Mouse (Mus musculus): ENCODE data around the gene Tbx15. TPM values are rescaled to one million over a fixed set of nuclear protein-coding genes. Genes with fewer than 3 reads are reported as not detected.
A peak's percentile ranks its signal among the peaks of the same experiment; 100 is the strongest.

The Tbx15 gene
- polyA plus RNA-seq (2016; fragmentation: Nextera tagmentation; extraction: Ambion mirVana), result 0.14 TPM in 1 of 2 replicates, not detected in the other

DNA sequence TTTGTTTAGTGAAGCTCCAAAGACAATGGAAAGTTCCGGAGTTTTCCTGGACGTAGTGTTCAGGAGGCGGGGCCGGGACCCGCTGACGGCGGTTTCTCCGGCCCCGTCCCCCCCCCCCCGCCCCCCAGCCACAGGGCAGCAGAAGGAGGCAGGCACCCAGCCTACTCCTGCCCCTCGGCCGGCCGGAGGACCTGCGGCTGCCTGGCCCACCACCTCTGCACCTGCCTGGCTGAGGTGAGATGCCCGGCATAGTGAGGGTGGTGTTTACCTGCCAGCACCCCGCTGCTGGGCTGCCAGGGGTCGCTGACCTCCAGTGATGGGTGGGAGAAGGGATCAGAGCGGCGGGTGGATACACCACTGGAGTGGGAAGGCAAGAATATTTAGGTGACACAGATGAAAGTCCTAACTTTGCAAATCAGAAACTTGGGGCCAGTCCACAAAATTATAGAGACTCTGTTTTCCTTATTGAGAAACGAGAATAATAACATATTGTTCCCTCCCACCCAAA lies at the start of gene Tbx15:
Gene Tbx15, plus strand, starts transcription at position 169 of the 508 bp plus-strand sequence.
- peak within 1 kb of the TSS; percentile 5; the same call in 1 of the 2 replicates for H3K4me3 ChIP-seq
- no peak for ATAC-seq

DNA sequence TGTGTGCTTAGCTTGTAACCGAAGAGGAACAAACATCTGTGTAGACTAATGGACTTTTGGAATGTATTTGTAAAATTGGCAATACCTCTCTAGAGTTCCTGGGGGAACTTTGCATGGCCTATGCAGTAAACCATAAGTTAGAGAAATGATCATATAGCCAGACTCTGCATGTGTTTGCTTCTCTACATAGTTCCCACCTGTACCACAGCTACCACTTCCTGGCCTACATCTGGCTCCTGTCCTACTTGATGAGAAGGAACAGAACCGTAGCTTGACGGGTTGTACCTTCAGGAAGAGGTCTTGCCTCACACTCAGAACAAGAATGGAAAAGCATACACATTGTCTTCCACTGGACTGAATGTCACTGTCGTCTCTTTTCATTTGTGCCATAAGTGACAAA lies 46.6 kb upstream of the Tbx15 start:
- Histone ChIP-seq H3K27ac (no peak overlapping the region), H3K27me3 (replicated peaks) (no peaks in the 10 kb centered on the region), H3K4me1 (no peaks in the 10 kb centered on the region), H3K9me3 (replicated peaks) (no peaks in the 10 kb centered on the region), H3K36me3 (peaks cover 4% of the 10 kb centered on the region; the same call in 1 of the 2 replicates), H3K4me2 (no peak overlapping the region), H3K4me3 (no peak overlapping the region), H3K9ac (no peak overlapping the region)
- 65% methylated on average over 4 of the region's 4 CpGs for WGBS (ENCODE audit: insufficient replicate concordance)
- no peak for ATAC-seq

More for the DNA sequence above, at the start of gene Tbx15:
- WGBS (ENCODE audit: insufficient replicate concordance), result 2% methylated on average over 18 of the region's 20 CpGs
- no peaks in the 10 kb centered on the region for H3K9me3 ChIP-seq (replicated peaks)
- H3K4me1 ChIP-seq, result no peaks in the 10 kb centered on the region
- peak within 1 kb of the TSS; percentile 7; the same call in 1 of the 2 replicates for H3K4me2 ChIP-seq
- no peak within 1 kb of the TSS for H3K9ac ChIP-seq
- H3K27ac ChIP-seq, result no peak within 1 kb of the TSS
- H3K27me3 ChIP-seq (replicated peaks), result peaks cover 97% of the 10 kb centered on the region
- H3K36me3 ChIP-seq, result no peaks in the 10 kb centered on the region

DNA sequence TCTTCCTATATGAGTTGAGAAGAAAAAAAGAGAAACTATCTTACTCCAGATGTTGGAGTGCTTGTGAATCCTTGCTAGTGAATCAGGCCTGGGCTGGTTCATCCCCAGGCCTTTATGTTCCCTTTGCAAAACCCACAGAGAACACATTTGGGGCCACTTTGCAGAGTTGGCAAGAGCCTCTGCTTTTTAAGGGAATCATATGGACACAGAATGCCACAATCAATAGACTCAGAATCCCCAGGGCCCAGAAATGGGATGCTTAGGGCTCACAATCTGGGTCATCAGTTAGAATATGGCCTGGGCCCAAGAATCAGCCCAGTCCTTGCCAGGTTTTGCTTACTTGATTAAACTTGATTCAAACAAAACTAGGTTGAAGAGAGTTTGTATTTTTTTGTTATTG lies 36.9 kb upstream of the Tbx15 start:
- Histone ChIP-seq H3K4me2 (no peak overlapping the region), H3K9ac (no peak overlapping the region), H3K36me3 (peaks cover 14% of the 10 kb centered on the region), H3K27me3 (replicated peaks) (no peaks in the 10 kb centered on the region), H3K4me1 (no peaks in the 10 kb centered on the region), H3K27ac (no peak overlapping the region), H3K9me3 (replicated peaks) (no peaks in the 10 kb centered on the region), H3K4me3 (no peak overlapping the region)
- ATAC-seq, result no peak

DNA sequence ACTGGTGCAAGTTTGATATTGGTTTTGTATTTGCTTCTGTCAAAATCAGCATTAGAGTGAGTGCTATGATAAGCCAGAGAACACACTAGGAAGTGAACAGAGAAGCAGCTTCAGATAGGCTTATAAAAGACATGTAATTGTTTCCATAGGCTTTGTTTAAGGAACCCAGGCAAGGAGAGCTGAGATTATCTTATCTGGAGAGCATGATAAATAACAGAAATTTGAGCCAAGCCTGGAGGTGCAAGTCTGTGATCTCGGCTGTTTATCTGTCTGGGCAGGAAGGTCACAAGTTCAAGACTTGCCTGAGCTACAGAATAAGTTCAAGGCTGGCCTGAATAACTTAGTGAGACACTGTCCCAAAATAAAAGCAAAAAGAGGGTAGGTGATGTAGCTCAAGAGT lies 31.8 kb upstream of the Tbx15 start:
- Histone ChIP-seq H3K27me3 (replicated peaks) (no peaks in the 10 kb centered on the region), H3K9me3 (replicated peaks) (no peaks in the 10 kb centered on the region), H3K36me3 (no peaks in the 10 kb centered on the region), H3K4me1 (peaks cover 9% of the 10 kb centered on the region; the same call in 1 of the 2 replicates), H3K4me3 (no peak overlapping the region), H3K4me2 (no peak overlapping the region), H3K9ac (no peak overlapping the region), H3K27ac (no peak overlapping the region)
- ATAC-seq, result no peak
- 19% methylated on average over 1 of the region's 1 CpGs for WGBS (ENCODE audit: insufficient replicate concordance)

DNA sequence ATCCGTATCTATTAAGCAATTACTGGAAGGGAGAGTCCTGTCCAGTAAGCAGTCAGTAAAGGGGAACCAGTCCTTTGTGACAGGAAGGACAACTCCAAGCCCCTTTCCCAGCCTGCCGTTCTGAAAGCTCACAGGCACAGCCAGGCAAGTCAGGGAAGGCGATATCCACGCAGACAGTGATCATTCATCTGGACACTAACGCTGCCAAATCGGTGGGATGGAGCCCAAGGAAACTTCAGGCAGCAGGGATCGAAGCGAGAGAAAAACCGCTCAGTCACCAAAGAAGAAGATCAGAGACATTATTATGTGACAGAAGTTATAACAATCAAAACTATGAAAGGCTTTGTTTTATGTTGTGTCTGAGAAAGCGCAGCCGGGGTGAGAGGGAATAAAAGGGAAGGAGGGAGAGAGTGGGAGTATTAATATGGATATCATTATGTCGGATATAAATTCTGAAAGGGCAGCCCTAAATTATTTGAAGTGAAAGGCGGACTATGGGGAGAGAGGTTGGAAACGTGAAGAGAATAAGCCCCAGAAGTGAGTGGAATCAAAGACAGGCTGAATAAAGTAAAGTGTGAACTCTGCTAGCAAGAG lies 29.0 kb upstream of the Tbx15 start:
- no peak for ATAC-seq
- Histone ChIP-seq H3K9ac (no peak overlapping the region), H3K27ac (no peak overlapping the region), H3K9me3 (replicated peaks) (no peaks in the 10 kb centered on the region), H3K4me2 (no peak overlapping the region), H3K4me3 (no peak overlapping the region), H3K4me1 (peaks cover 9% of the 10 kb centered on the region; the same call in 1 of the 2 replicates), H3K27me3 (replicated peaks) (no peaks in the 10 kb centered on the region), H3K36me3 (peaks cover 5% of the 10 kb centered on the region; the same call in 1 of the 2 replicates)
- WGBS (ENCODE audit: insufficient replicate concordance), result 59% methylated on average over 14 of the region's 14 CpGs

DNA sequence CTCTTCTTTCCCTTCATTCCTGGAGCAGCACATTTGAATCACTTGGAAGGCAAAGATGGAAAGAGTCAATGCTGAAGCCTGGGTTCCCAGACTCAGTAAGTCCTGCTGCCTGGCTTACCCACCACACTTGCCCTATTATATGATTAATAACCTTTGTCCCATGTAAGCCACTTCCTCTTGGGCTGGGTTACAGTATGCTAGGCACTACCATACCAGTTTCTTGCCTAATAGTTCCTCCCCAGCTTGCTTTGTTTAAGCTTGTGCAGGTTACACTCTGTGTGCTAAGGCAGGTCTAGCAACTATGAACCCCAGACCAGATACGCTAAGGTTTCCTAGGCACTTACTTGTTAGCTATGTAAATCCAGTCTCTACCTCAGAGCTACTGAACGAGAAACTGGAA lies 12.4 kb upstream of the Tbx15 start:
- H3K9ac ChIP-seq, result no peak overlapping the region
- no peak overlapping the region for H3K27ac ChIP-seq
- H3K27me3 ChIP-seq (replicated peaks), result peaks cover 7% of the 10 kb centered on the region
- no peaks in the 10 kb centered on the region for H3K4me1 ChIP-seq
- H3K9me3 ChIP-seq (replicated peaks), result no peaks in the 10 kb centered on the region
- H3K36me3 ChIP-seq, result no peaks in the 10 kb centered on the region
- 62% methylated on average over 2 of the region's 2 CpGs for WGBS (ENCODE audit: insufficient replicate concordance)
- no peak overlapping the region for H3K4me3 ChIP-seq
- H3K4me2 ChIP-seq, result no peak overlapping the region
- ATAC-seq, result no peak

DNA sequence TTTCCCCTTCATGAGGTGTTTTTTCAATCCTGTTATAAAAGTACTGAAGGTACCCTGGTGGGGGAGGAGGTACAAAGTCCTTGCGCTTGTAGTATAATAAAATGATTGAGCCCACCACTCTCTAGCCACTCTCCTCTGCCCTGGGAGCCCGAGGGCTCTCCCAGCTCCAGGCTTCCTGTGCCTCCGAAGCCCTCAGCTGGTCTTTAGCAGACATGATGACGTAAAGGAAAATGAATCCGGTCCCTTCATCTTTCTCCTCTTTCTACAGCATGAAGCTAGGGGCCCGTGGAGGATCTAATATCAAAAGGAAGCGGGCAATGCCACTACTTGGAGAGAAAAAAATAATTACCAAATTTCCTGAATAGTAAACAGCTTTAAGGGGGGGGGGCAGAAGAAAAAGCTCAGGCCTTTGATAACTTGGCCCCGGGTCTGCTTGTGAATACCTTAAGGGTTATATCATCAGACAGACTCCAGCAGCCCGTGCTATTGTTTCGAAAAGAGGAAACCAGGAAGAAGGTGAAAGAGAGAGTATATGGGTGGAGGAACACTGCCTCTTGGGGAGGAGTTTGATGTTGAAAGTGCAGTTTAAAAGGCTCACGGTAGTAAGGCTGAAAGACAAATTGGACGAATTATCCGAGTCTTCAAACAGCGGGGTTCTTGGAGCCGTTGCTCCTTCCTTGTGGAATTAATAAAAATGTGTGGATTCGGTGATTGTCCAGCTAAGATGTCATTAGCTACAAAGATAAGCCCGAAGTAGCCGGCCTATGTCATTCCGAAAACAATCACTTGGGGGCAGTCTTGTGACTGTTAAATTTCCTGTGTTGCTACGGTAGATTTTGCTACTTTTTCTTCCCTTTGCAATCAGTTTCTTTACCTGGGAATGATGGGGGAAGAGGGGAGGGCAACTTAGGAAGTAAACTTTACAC lies 6.5 kb upstream of the Tbx15 start:
- Histone ChIP-seq H3K27ac (no peak overlapping the region), H3K36me3 (no peaks in the 10 kb centered on the region), H3K4me1 (no peaks in the 10 kb centered on the region), H3K9ac (no peak overlapping the region), H3K27me3 (replicated peaks) (peaks cover 62% of the 10 kb centered on the region), H3K4me3 (peak overlapping the region; percentile 1; the same call in 1 of the 2 replicates), H3K9me3 (replicated peaks) (no peaks in the 10 kb centered on the region), H3K4me2 (peak overlapping the region; percentile 32)
- WGBS (ENCODE audit: insufficient replicate concordance), result 10% methylated on average over 20 of the region's 20 CpGs
- no peak for ATAC-seq

DNA sequence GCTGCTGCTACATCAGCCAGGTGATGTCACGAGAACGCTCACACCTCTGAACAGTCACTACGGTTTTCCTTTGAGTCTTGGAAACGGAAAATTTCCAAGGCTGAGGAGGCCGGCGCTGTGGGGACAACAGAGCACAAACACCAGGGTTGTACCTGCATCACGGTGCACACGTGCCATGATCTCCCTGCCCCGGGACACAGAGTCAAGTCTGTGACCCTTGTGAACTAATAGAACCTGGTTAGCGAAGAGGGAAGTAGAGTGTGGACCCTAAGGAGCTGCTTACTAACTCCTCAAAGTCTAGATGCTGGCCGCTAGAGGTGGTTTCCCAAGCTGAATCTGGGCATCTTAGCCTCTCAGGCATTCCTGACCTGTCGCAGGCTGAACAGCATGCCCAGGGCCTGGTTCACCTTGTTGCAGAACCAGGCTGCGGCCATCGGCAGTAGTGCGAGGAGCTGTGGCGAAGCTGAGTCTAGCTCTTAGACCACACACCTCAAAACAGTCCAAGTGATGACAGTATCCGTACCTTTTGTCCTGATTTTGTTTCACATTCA lies 5.8 kb upstream of the Tbx15 start:
- no peaks in the 10 kb centered on the region for H3K4me1 ChIP-seq
- peaks cover 70% of the 10 kb centered on the region for H3K27me3 ChIP-seq (replicated peaks)
- no peak overlapping the region for H3K27ac ChIP-seq
- H3K4me3 ChIP-seq, result peak overlapping the region; percentile 1; the same call in 1 of the 2 replicates
- no peak for ATAC-seq
- WGBS (ENCODE audit: insufficient replicate concordance), result 9% methylated on average over 17 of the region's 17 CpGs
- no peaks in the 10 kb centered on the region for H3K9me3 ChIP-seq (replicated peaks)
- no peak overlapping the region for H3K9ac ChIP-seq
- H3K4me2 ChIP-seq, result peak overlapping the region; percentile 32
- no peaks in the 10 kb centered on the region for H3K36me3 ChIP-seq

DNA sequence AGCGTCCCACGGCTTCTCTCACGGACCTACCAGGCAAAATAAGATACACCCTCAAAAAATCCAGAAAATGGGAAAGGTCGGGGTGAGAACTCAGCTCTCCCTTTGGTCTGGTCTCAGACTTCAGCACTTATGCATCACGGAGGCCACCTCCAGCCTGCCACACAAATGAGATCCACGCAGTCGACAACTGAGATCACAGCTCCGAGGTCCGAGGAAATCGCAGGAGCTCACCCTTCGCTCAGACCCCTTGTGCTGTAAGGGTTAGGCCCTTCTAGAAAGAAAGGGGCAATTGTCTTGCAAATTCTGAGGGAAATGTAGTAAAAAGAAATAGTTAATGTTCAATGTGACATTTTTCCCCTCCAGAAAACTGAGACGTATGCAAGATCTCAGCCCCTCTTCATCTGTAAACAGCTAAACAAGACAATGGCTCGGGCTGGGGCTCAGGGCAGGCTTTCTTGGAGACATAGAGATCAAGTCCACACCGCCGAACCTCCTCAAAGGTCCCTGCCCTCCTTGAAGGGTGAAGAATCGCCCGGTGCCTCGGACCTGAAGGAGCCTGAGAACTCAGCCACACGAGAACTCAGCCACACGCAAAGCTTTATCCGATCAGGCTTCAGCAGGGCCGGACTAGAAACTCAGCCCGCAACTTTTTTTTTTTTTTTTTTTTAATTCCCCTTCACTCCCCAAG lies 4.9 kb upstream of the Tbx15 start:
- Histone ChIP-seq H3K27ac (no peak overlapping the region), H3K4me2 (no peak overlapping the region), H3K9me3 (replicated peaks) (no peaks in the 10 kb centered on the region), H3K9ac (no peak overlapping the region), H3K27me3 (replicated peaks) (peaks cover 79% of the 10 kb centered on the region), H3K36me3 (no peaks in the 10 kb centered on the region), H3K4me1 (no peaks in the 10 kb centered on the region), H3K4me3 (no peak overlapping the region)
- no peak for ATAC-seq
- 5% methylated on average over 23 of the region's 23 CpGs for WGBS (ENCODE audit: insufficient replicate concordance)

DNA sequence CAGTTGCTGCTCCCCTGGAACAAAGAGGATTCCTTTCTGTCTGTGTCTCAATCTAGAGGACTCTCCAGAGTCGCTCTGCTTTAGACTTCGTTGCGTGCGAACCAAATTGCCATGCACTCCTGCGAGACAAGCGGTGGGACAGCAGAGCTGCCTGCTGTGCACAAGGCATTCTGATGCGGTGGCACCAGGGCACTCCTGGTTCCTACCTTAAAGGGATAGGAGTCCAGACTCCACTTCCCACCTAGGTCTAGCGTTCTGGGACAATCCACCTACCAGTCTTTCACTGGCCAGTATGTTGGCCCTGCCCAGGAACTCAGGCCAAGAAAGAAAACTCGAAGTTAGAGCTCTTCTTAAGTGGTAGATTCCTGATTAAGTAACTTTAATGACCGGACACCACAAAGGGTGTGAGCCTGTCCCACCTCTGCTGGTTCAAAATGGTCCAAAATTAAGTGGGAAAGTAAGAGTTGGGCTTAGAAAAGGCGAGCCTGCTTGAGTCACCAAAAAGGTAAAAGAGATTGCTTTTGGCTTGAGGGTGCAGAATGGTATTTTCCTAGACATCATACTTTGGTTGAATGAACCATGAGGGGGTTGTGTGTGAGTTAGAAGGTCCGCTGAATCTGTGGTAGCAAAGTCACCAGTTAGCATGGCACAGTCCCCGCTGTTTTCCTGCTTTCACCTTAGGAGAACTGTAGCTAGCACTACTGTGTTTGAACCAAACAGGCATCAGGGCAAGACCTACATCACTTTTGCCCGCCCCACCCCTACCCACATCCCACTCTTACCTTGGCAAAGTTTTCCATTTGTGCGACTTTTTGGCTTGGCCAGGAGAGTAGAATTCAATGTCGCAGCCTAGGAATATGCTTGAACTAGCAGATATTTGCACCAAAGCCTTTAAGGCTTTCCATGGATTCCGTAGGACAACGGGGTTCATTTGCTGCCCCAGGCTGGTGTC lies 4.1 kb upstream of the Tbx15 start:
- H3K36me3 ChIP-seq, result no peaks in the 10 kb centered on the region
- no peak overlapping the region for H3K9ac ChIP-seq
- WGBS (ENCODE audit: insufficient replicate concordance), result 4% methylated on average over 18 of the region's 18 CpGs
- H3K4me1 ChIP-seq, result no peaks in the 10 kb centered on the region
- no peak for ATAC-seq
- H3K4me3 ChIP-seq, result no peak overlapping the region
- no peak overlapping the region for H3K27ac ChIP-seq
- peaks cover 87% of the 10 kb centered on the region for H3K27me3 ChIP-seq (replicated peaks)
- no peaks in the 10 kb centered on the region for H3K9me3 ChIP-seq (replicated peaks)
- no peak overlapping the region for H3K4me2 ChIP-seq

DNA sequence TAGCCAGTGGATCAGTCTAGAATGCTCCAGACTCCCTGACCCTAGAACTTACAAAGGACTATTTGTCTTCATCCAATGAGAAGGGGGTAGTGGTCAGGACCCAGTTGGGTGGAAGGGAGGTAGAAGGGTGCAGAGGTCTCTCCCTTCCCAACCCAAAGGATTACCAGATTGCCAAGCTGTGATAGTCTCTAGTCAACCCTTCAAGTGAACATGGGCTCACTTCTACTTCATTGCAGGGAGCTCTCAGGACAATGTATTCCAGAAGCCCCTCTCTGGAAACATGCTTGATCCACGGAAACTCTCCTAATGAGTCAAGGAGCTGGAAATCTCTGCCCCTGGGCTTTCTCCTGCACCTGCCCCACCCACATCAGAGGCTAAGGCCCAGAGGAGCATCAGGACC lies 1.5 kb upstream of the Tbx15 start:
- 5% methylated on average over 1 of the region's 1 CpGs for WGBS (ENCODE audit: insufficient replicate concordance)

More for the DNA sequence above, 1.5 kb upstream of the Tbx15 start:
- Histone ChIP-seq H3K27me3 (replicated peaks) (peaks cover 97% of the 10 kb centered on the region), H3K4me1 (no peaks in the 10 kb centered on the region), H3K4me3 (no peak overlapping the region), H3K4me2 (no peak overlapping the region), H3K36me3 (no peaks in the 10 kb centered on the region), H3K9me3 (replicated peaks) (no peaks in the 10 kb centered on the region), H3K9ac (no peak overlapping the region), H3K27ac (no peak overlapping the region)
- ATAC-seq, result no peak

All from liver, embryonic 12.5 days (tissue).